Mouse (Mus musculus) CD8-positive naive resting alpha-beta T cell, adult 2 months (primary cell): ENCODE measurements around the gene Cdca4.
A peak's percentile ranks its signal among the peaks of the same experiment; 100 is the strongest.
"Not testable (repeated sequence)": the region's sequence is repeated elsewhere in the genome, so short reads cannot be mapped to it uniquely, and the experiment has no call there.

Experiments
- DNase-seq, 2 experiments: peaks; one replicate each; pipeline ENCODE4 v3.0.0; 2022; ENCODE audit warnings: low read depth in 2 of 2, low spot score in 2 of 2

Cdca4 gene

GRCm38 (mm10) chr12:112857021-112857925 is 28.1 kb upstream of the Cdca4 start:
- no peak for DNase-seq

- no peak for DNase-seq
Measured at GRCm38 (mm10) chr12:112856338-112856737, 27.1 kb upstream of the Cdca4 start.

DNA sequence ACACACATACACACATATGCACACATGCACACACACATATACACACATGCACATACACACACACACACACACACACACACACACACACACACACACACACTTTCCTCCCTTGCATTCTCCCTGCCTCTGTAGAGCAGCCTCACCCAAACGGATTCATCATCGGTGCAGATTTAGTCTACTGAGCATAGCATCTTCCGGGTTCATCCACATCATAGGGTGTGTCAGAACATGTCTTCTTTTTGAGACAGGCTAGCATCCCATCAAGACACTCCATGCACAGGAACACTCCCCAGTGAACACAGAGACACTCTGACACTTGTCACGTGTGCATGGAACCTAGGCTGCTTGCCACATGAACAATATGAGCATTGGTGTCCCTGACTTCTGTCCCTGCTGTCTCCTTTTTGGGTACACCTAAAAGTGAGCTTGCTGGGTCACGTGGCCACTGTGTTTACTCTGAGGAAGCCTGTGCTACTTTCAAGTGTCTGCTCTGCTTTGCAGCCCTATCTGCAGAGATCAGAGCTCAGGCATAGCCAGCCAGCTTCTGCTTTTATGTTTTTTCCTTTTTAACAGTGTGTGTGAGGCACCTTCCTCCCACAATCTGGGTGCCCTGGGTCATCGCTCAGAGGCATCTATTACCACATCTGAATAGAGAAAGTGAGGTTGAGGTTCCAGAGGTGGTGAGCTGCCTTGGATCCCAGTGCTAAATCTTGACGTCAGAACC is 25.5 kb upstream of the Cdca4 start:
- DNase-seq = peak; percentile 80 to 84

GRCm38 (mm10) chr12:112853050-112853729 is 24.0 kb upstream of the Cdca4 start:
- DNase-seq = no peak

DNA sequence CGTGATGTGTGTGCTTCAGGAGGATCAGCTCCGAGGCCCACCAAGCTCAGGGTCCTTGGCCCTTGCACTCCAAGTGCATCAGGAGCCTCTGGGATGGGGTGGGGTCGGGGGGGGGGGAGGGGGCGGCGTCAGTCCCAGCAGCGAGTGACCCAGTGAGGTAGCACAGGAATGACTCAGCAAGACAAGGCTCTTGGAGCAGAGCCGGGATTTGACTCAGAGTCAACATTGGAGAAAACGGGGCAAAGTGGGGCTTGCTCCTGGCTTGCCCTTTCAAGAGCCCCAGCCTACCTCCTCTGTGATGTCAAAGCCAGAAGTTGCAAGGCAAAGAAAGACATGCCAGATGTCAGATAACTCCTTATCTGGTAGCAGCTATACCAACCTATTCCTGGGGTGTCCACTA is 21.9 kb upstream of the Cdca4 start:
- DNase-seq = no peak

GRCm38 (mm10) chr12:112850344-112850743 is 21.1 kb upstream of the Cdca4 start:
- no peak for DNase-seq

GRCm38 (mm10) chr12:112849235-112850022 is 20.2 kb upstream of the Cdca4 start:
- DNase-seq = peak in 1 of 2 experiments; percentile 21

DNA sequence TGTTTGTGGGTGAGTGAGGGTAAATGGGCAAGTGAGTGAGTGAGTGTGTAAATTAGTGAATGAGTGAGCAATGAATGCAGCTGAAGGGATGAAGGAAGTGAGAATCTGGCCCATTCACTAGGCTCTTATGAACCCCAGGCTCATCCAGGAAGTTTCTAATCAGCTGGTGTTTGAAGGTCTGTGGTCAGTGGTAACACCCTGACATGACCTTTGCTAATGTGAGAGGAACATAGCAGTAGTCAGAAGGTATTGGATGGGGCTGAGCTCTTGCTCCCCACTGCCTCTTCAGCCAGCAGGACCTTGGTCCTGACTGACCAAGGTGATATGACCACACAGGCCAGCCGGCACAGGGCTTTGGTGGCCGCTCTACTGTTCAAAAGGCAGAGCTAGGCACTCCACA is 18.7 kb upstream of the Cdca4 start:
- DNase-seq = no peak

DNA sequence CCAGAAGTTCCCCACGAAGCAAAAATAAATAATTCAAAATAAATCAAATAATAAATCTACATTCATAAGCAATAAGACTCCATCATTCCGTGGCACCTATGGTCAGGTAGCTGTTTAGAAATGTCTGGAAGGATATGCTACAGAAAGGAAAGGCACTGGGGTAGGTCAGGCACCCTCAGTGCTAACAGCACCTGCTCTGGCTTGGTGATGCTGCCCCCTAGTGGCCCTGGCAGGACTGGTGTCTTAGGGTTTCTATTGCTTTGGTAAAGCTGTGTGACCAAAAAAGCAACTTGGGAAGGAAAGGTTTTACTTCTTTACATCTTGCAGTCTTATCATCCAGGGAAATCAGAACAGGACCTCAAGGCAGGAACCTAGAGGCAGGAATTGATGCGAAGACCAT is 14.6 kb upstream of the Cdca4 start:
- DNase-seq = peak; percentile 90 to 93

DNA sequence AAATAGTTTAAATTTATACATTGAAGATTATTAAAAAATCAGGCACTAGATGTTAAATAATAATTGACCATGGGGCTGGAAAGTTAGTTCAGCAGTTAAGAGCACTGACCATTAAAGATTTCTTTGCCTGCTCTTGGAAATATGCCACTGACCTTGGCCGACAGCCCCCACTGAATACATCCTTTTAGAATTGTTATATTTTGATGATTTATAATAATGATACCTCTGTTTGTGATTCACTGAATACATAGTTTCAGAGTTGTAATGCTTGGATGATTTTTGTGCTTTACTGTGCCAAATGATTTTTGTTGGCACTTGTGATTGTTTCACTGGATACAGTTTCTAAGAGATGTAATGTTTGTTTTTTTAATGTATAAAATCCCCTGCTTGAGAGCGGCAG is 12.9 kb upstream of the Cdca4 start:
- DNase-seq = not testable (repeated sequence)

- DNase-seq = not testable (repeated sequence)
Measured at GRCm38 (mm10) chr12:112841338-112841892, 12.2 kb upstream of the Cdca4 start.

- no peak for DNase-seq
Measured at GRCm38 (mm10) chr12:112840209-112841086, 11.2 kb upstream of the Cdca4 start.

GRCm38 (mm10) chr12:112835046-112835445 is 5.8 kb upstream of the Cdca4 start:
- no peak for DNase-seq

DNA sequence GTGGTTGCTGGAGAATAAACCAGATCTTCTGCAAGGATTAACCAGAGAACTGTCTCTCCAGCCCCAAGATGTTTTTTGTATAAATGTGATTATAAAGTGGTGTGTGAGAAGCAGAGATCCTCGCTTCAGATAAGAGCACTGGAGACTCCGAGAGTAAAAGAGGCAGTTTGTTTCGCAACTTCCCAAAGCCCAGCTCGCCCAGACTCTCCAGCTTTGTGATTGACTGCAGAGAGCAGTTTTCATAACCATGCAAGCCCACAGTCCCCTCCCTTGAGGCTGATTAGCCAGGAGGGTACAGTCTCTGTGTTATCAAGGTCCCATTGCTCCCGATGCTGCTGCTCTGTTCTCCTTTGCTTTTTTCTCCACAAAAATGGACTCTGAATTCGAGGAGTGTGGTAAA is 4.3 kb upstream of the Cdca4 start:
- no peak for DNase-seq

DNA sequence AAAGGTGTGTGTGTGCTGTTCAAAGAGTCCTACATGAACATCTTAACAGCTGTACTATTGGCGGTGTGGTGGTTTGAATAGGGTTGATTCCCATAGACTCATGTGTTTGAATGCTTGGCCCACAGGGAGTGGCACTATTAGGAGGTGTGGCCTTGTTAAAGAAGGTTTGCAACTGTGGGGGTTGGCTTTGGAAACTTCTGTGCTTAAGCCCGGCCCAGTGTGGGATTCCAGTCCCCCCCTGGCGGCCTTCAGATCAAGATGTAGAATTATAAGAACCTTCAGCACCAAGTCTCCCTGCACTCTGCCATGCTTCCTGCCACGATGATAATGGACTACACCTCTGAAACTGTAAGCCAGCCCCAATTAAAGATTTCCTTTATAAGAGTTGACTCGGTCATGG is 3.2 kb upstream of the Cdca4 start:
- DNase-seq = no peak

- DNase-seq = no peak
Measured at GRCm38 (mm10) chr12:112830570-112830969, 1.3 kb upstream of the Cdca4 start.

DNA sequence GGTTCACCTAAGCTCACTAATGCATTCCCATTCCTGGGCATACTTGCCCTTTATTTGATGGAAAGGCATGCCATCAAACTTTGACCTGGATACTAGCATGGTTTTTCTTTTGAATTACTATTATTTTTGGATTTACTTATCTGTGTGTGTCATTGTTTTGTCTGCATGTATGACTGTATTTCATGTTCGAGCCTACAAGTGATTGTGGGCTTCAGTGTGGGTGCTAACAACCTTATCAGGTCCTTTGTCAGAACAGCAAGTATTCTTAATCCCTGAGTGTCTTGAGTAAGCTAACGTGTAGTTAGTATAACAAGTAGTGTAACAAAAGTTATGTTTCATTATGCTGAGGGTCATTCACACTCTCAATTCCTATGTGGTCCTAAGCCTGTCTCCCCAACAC is 918 bp upstream of the Cdca4 start:
- no peak for DNase-seq

DNA sequence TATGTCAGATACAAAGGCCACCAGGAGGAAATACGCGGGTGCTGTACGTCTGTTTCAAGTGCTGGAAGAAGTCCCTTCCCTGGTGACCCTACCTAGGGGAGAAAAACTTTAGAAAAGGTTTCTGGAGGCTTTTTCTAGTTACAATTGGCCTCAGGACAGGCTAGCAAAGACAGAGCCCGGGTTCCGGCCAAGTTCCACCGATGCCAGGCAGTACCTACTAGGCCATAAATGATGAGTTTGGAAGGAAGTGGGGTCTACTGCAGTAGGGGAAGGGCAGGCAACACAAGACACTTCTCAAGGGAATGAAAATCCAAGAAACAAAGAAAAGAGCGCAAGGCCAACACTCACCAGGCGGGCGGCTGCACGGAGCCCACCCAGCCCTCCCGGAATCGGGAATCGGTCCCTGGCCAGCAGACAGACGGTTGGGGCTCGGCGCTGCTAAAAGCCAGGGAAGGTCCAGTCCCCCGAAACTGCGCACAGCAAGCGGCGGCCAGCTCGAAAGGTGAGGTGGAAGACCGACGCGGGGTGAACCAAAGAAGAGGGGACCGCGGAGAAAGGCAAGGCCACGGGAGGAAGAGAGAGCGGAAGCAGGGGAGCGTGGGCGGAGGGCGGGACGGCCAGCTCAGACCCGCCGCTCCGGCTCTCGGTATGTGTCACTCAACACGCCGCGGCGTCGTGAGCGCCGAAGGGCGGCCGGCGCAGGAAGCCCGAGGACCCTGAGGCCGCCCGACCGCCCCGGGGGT is 551 bp downstream of the Cdca4 start:
- no peak for DNase-seq

GRCm38 (mm10) chr12:112825901-112826300 is 3.3 kb downstream of the Cdca4 start:
- no peak for DNase-seq
